Mouse (Mus musculus): Measurements from ENCODE around the gene Sema7a. TPM values are rescaled to one million over a fixed set of nuclear protein-coding genes. Genes with fewer than 3 reads are reported as not detected.

The Sema7a gene
- polyA plus RNA-seq (2012; ENCODE audit: insufficient read depth, insufficient read length, missing spikeins) = 2.8 and 6.0 TPM in 2 replicates

- no peaks in the 10 kb centered on the region for H3K4me1 ChIP-seq (ENCODE audit: control insufficient read depth, insufficient read depth, insufficient read length, low read length)
- peak within 1 kb of the TSS; percentile 76 for H3K4me3 ChIP-seq (ENCODE audit: insufficient read depth, low read depth, low read length)
- H3K27ac ChIP-seq (replicated peaks; ENCODE audit: low read depth, low read length) = peak within 1 kb of the TSS; percentile 54
These were observed at the start of gene Sema7a for GRCm38 (mm10) chr9:57939431-57940348. TSS of gene Sema7a (plus strand) at chr9:57940112.

- Histone ChIP-seq H3K4me3 (ENCODE audit: insufficient read depth, low read depth, low read length) (no peak overlapping the region), H3K4me1 (ENCODE audit: control insufficient read depth, insufficient read depth, insufficient read length, low read length) (0 out of 2 replicates have a peak, but pooled peaks cover 2% of the 10 kb centered on the region), H3K27ac (replicated peaks; ENCODE audit: low read depth, low read length) (no peak overlapping the region)
These were observed 39.4 kb upstream of the Sema7a start for GRCm38 (mm10) chr9:57900478-57900877.

GRCm38 (mm10) chr9:57901197-57901596 lies 38.7 kb upstream of the Sema7a start:
- H3K27ac ChIP-seq (replicated peaks; ENCODE audit: low read depth, low read length) = no peak overlapping the region
- H3K4me3 ChIP-seq (ENCODE audit: insufficient read depth, low read depth, low read length) = no peak overlapping the region
- H3K4me1 ChIP-seq (ENCODE audit: control insufficient read depth, insufficient read depth, insufficient read length, low read length) = 0 out of 2 replicates have a peak, but pooled peaks cover 2% of the 10 kb centered on the region

- 0 out of 2 replicates have a peak, but pooled peaks cover 2% of the 10 kb centered on the region for H3K4me1 ChIP-seq (ENCODE audit: control insufficient read depth, insufficient read depth, insufficient read length, low read length)
- no peak overlapping the region for H3K27ac ChIP-seq (replicated peaks; ENCODE audit: low read depth, low read length)
These were observed 38.3 kb upstream of the Sema7a start for GRCm38 (mm10) chr9:57901601-57902000.

GRCm38 (mm10) chr9:57902132-57902531 lies 37.8 kb upstream of the Sema7a start:
- H3K4me1 ChIP-seq (ENCODE audit: control insufficient read depth, insufficient read depth, insufficient read length, low read length) = 0 out of 2 replicates have a peak, but pooled peaks cover 2% of the 10 kb centered on the region
- H3K27ac ChIP-seq (replicated peaks; ENCODE audit: low read depth, low read length) = no peak overlapping the region
- H3K4me3 ChIP-seq (ENCODE audit: insufficient read depth, low read depth, low read length) = no peak overlapping the region

More at GRCm38 (mm10) chr9:57901601-57902000, 38.3 kb upstream of the Sema7a start:
- no peak overlapping the region for H3K4me3 ChIP-seq (ENCODE audit: insufficient read depth, low read depth, low read length)

- 0 out of 2 replicates have a peak, but pooled peaks cover 2% of the 10 kb centered on the region for H3K4me1 ChIP-seq (ENCODE audit: control insufficient read depth, insufficient read depth, insufficient read length, low read length)
- H3K4me3 ChIP-seq (ENCODE audit: insufficient read depth, low read depth, low read length) = no peak overlapping the region
- no peak overlapping the region for H3K27ac ChIP-seq (replicated peaks; ENCODE audit: low read depth, low read length)
These were observed 36.2 kb upstream of the Sema7a start for GRCm38 (mm10) chr9:57903589-57904249.

GRCm38 (mm10) chr9:57904250-57904644 lies 35.7 kb upstream of the Sema7a start:
- Histone ChIP-seq H3K27ac (replicated peaks; ENCODE audit: low read depth, low read length) (no peak overlapping the region), H3K4me3 (ENCODE audit: insufficient read depth, low read depth, low read length) (no peak overlapping the region), H3K4me1 (ENCODE audit: control insufficient read depth, insufficient read depth, insufficient read length, low read length) (0 out of 2 replicates have a peak, but pooled peaks cover 2% of the 10 kb centered on the region)

GRCm38 (mm10) chr9:57907206-57907605 lies 32.7 kb upstream of the Sema7a start:
- peaks cover 8% of the 10 kb centered on the region; the same call in 1 of the 2 replicates for H3K4me1 ChIP-seq (ENCODE audit: control insufficient read depth, insufficient read depth, insufficient read length, low read length)
- no peak overlapping the region for H3K4me3 ChIP-seq (ENCODE audit: insufficient read depth, low read depth, low read length)
- H3K27ac ChIP-seq (replicated peaks; ENCODE audit: low read depth, low read length) = no peak overlapping the region

- H3K4me1 ChIP-seq (ENCODE audit: control insufficient read depth, insufficient read depth, insufficient read length, low read length) = peaks cover 6% of the 10 kb centered on the region; the same call in 1 of the 2 replicates
- H3K27ac ChIP-seq (replicated peaks; ENCODE audit: low read depth, low read length) = peak within 1 kb of the TSS; percentile 90
- H3K4me3 ChIP-seq (ENCODE audit: insufficient read depth, low read depth, low read length) = peak within 1 kb of the TSS; percentile 100
These were observed 29.4 kb upstream of the Sema7a start, which contains the start of gene Ubl7 for GRCm38 (mm10) chr9:57910254-57911160. TSS of gene Ubl7 (plus strand) at chr9:57910979.

- H3K27ac ChIP-seq (replicated peaks; ENCODE audit: low read depth, low read length) = no peak overlapping the region
- H3K4me3 ChIP-seq (ENCODE audit: insufficient read depth, low read depth, low read length) = no peak overlapping the region
- peaks cover 6% of the 10 kb centered on the region; the same call in 1 of the 2 replicates for H3K4me1 ChIP-seq (ENCODE audit: control insufficient read depth, insufficient read depth, insufficient read length, low read length)
These were observed 27.3 kb upstream of the Sema7a start for GRCm38 (mm10) chr9:57912571-57912970.

- Histone ChIP-seq H3K4me1 (ENCODE audit: control insufficient read depth, insufficient read depth, insufficient read length, low read length) (no peaks in the 10 kb centered on the region), H3K4me3 (ENCODE audit: insufficient read depth, low read depth, low read length) (no peak overlapping the region), H3K27ac (replicated peaks; ENCODE audit: low read depth, low read length) (no peak overlapping the region)
These were observed 18.3 kb upstream of the Sema7a start for GRCm38 (mm10) chr9:57921491-57922060.

- Histone ChIP-seq H3K4me1 (ENCODE audit: control insufficient read depth, insufficient read depth, insufficient read length, low read length) (no peaks in the 10 kb centered on the region), H3K4me3 (ENCODE audit: insufficient read depth, low read depth, low read length) (no peak overlapping the region), H3K27ac (replicated peaks; ENCODE audit: low read depth, low read length) (no peak overlapping the region)
These were observed 17.5 kb upstream of the Sema7a start for GRCm38 (mm10) chr9:57922381-57922780.

- no peak overlapping the region for H3K27ac ChIP-seq (replicated peaks; ENCODE audit: low read depth, low read length)
- H3K4me3 ChIP-seq (ENCODE audit: insufficient read depth, low read depth, low read length) = no peak overlapping the region
- H3K4me1 ChIP-seq (ENCODE audit: control insufficient read depth, insufficient read depth, insufficient read length, low read length) = no peaks in the 10 kb centered on the region
These were observed 16.9 kb upstream of the Sema7a start for GRCm38 (mm10) chr9:57923046-57923445.

- H3K27ac ChIP-seq (replicated peaks; ENCODE audit: low read depth, low read length) = no peak overlapping the region
- H3K4me1 ChIP-seq (ENCODE audit: control insufficient read depth, insufficient read depth, insufficient read length, low read length) = no peaks in the 10 kb centered on the region
- no peak overlapping the region for H3K4me3 ChIP-seq (ENCODE audit: insufficient read depth, low read depth, low read length)
These were observed 8.6 kb upstream of the Sema7a start for GRCm38 (mm10) chr9:57931166-57931767.
